Mouse (Mus musculus): ENCODE measurements around the gene Pglyrp2. TPM values are rescaled to one million over a fixed set of nuclear protein-coding genes. Genes with fewer than 3 reads are reported as not detected.
A peak's percentile ranks its signal among the peaks of the same experiment; 100 is the strongest.

Pglyrp2 gene
- polyA plus RNA-seq, 1 experiment from 2014 or later, result 0.16 TPM

- peaks cover 12% of the 10 kb centered on the region for H3K36me3 ChIP-seq (ENCODE audit: control insufficient read depth, insufficient read depth, low read length)
- H3K27me3 ChIP-seq (ENCODE audit: control insufficient read depth, insufficient read depth, low read length), result no peaks in the 10 kb centered on the region
- WGBS, result under 1% methylated on average over 22 of the region's 50 CpGs
- DNase-seq (ENCODE audit: low spot score) (no peak), ATAC-seq (ENCODE audit: low FRiP score, low TSS enrichment) (peak; percentile 28)
- peak overlapping the region; percentile 93 for H3K4me3 ChIP-seq (ENCODE audit: low read depth, low read length)
- peak overlapping the region; percentile 93 for H3K9ac ChIP-seq (ENCODE audit: low read length)
- TF ChIP-seq CTCF (IDR thresholded peaks at IDR 0.05; ENCODE audit: low read depth) (no peak), EP300 (optimal IDR thresholded peaks at IDR 0.05) (no peak)
- no peaks in the 10 kb centered on the region for H3K9me3 ChIP-seq (ENCODE audit: control insufficient read depth, low read length)
- H3K4me1 ChIP-seq (replicated peaks; ENCODE audit: control insufficient read depth, insufficient read depth), result peaks cover 5% of the 10 kb centered on the region
- peak overlapping the region; percentile 64 for H3K4me2 ChIP-seq (replicated peaks; ENCODE audit: low read depth)
- H3K27ac ChIP-seq (replicated peaks), result peak overlapping the region; percentile 69
Measured at GRCm38 (mm10) chr17:32363821-32364301, 60.1 kb downstream of the Pglyrp2 start.

- peak overlapping the region; percentile 64 for H3K4me2 ChIP-seq (replicated peaks; ENCODE audit: low read depth)
- no peak overlapping the region for H3K27ac ChIP-seq (replicated peaks)
- H3K9me3 ChIP-seq (ENCODE audit: control insufficient read depth, low read length), result no peaks in the 10 kb centered on the region
- no peaks in the 10 kb centered on the region for H3K27me3 ChIP-seq (ENCODE audit: control insufficient read depth, insufficient read depth, low read length)
- ATAC-seq (ENCODE audit: low FRiP score, low TSS enrichment) (no peak), DNase-seq (ENCODE audit: low spot score) (no peak)
- H3K36me3 ChIP-seq (ENCODE audit: control insufficient read depth, insufficient read depth, low read length), result peaks cover 19% of the 10 kb centered on the region
- H3K4me3 ChIP-seq (ENCODE audit: low read depth, low read length), result no peak overlapping the region
- TF ChIP-seq EP300 (optimal IDR thresholded peaks at IDR 0.05), result no peak
- TF ChIP-seq CTCF (IDR thresholded peaks at IDR 0.05; ENCODE audit: low read depth), result no peak
- 67% methylated on average over 4 of the region's 4 CpGs for WGBS
- H3K9ac ChIP-seq (ENCODE audit: low read length), result no peak overlapping the region
- peaks cover 5% of the 10 kb centered on the region for H3K4me1 ChIP-seq (replicated peaks; ENCODE audit: control insufficient read depth, insufficient read depth)
Measured at GRCm38 (mm10) chr17:32362686-32363085, 61.3 kb downstream of the Pglyrp2 start.

Small RNA genes within 50 kb of the gene (microRNA-seq; reads per million reads assigned to microRNA genes)
- gene Gm22201, result not detected

Other genes starting within 250 kb of the Pglyrp2 start
- gene Ephx3, start 234.6 kb downstream of the Pglyrp2 start, polyA plus RNA-seq (2015; fragmentation: Nextera tagmentation; extraction: Ambion mirVana), result 45.6 and 48.8 TPM in 2 replicates
- gene Brd4, start 139.4 kb downstream of the Pglyrp2 start, polyA plus RNA-seq (2015; fragmentation: Nextera tagmentation; extraction: Ambion mirVana), result 28.6 and 29.9 TPM in 2 replicates
- 30.3 and 31.0 TPM in 2 replicates for gene Akap8, start 102.9 kb downstream of the Pglyrp2 start, polyA plus RNA-seq (2015; fragmentation: Nextera tagmentation; extraction: Ambion mirVana)
- 25.2 and 31.7 TPM in 2 replicates for gene Akap8l, start 73.6 kb downstream of the Pglyrp2 start, polyA plus RNA-seq (2015; fragmentation: Nextera tagmentation; extraction: Ambion mirVana)
- gene Wiz, start 34.7 kb downstream of the Pglyrp2 start, polyA plus RNA-seq (2015; fragmentation: Nextera tagmentation; extraction: Ambion mirVana), result 9.6 and 13.4 TPM in 2 replicates
- gene Rasal3, start 20.6 kb downstream of the Pglyrp2 start, polyA plus RNA-seq (2015; fragmentation: Nextera tagmentation; extraction: Ambion mirVana), result 0.56 and 0.63 TPM in 2 replicates
- gene Cyp4f39, start 28.6 kb upstream of the Pglyrp2 start, polyA plus RNA-seq (2015; fragmentation: Nextera tagmentation; extraction: Ambion mirVana), result 56.5 and 57.9 TPM in 2 replicates
- gene Cyp4f17, start 81.9 kb upstream of the Pglyrp2 start, polyA plus RNA-seq (2015; fragmentation: Nextera tagmentation; extraction: Ambion mirVana), result 3.5 and 3.8 TPM in 2 replicates
- gene Cyp4f16, start 112.4 kb upstream of the Pglyrp2 start, polyA plus RNA-seq (2015; fragmentation: Nextera tagmentation; extraction: Ambion mirVana), result 18.3 and 18.6 TPM in 2 replicates
- not detected in 2 replicates for gene Cyp4f37, start 197.1 kb upstream of the Pglyrp2 start, polyA plus RNA-seq (2015; fragmentation: Nextera tagmentation; extraction: Ambion mirVana)
- 0.04 and 0.23 TPM in 2 replicates for gene Cyp4f40, start 234.7 kb upstream of the Pglyrp2 start, polyA plus RNA-seq (2015; fragmentation: Nextera tagmentation; extraction: Ambion mirVana)